Mouse (Mus musculus) small intestine, adult 2 months (tissue): ENCODE data around the gene Fam213a.

ENCODE experiments used
- CTCF ChIP-seq: fragments of 200-500 bp; IDR thresholded peaks from 2 replicates; pipeline ENCODE4 v1.5.1; 2012; ENCODE audit warnings: low read depth, mild to moderate bottlenecking, control low read depth, inconsistent platforms, low read length, moderate library complexity, mixed read lengths; ENCODE audit not compliant: insufficient replicate concordance, insufficient read length; ENCODE audit errors: extremely low read depth
- POLR2A ChIP-seq: fragments of 200-500 bp; IDR thresholded peaks from 2 replicates; pipeline ENCODE4 v1.6.1; 2012; ENCODE audit warnings: low read depth, mild to moderate bottlenecking, control low read depth, inconsistent platforms, low read length, moderate library complexity

GRCm38 (mm10) chr14:41035146-41035798, 21.7 kb upstream of the Fam213a start:
- TF ChIP-seq POLR2A, result no peak
- TF ChIP-seq CTCF, result peak; percentile 94; the same call in 1 of the 2 replicates
